Mouse (Mus musculus) G1E (cell line): ENCODE measurements around the gene Gm49336.

Experiments used
- CTCF ChIP-seq: IDR thresholded peaks from 2 replicates; pipeline ENCODE4 v1.5.1; 2012; ENCODE audit warnings: low read depth, low read length, inconsistent platforms, mixed read lengths
- GATA1 ChIP-seq: IDR thresholded peaks from 2 replicates; pipeline ENCODE4 v1.6.1; 2012; ENCODE audit warnings: borderline replicate concordance, low read length, inconsistent platforms, mixed read lengths
- GATA2 ChIP-seq: IDR thresholded peaks from 2 replicates; pipeline ENCODE4 v1.6.1; 2012; ENCODE audit warnings: low read depth, low read length, inconsistent platforms, borderline replicate concordance
- POLR2AphosphoS5 ChIP-seq: IDR thresholded peaks from 2 replicates; pipeline ENCODE4 v1.6.1; 2012; ENCODE audit warnings: low read depth, low read length, inconsistent platforms; ENCODE audit not compliant: insufficient replicate concordance
- TAL1 ChIP-seq: conservative IDR thresholded peaks from 2 replicates; pipeline ENCODE4 v1.6.1; 2012; ENCODE audit warnings: low read depth, low read length, inconsistent platforms, mixed read lengths

DNA sequence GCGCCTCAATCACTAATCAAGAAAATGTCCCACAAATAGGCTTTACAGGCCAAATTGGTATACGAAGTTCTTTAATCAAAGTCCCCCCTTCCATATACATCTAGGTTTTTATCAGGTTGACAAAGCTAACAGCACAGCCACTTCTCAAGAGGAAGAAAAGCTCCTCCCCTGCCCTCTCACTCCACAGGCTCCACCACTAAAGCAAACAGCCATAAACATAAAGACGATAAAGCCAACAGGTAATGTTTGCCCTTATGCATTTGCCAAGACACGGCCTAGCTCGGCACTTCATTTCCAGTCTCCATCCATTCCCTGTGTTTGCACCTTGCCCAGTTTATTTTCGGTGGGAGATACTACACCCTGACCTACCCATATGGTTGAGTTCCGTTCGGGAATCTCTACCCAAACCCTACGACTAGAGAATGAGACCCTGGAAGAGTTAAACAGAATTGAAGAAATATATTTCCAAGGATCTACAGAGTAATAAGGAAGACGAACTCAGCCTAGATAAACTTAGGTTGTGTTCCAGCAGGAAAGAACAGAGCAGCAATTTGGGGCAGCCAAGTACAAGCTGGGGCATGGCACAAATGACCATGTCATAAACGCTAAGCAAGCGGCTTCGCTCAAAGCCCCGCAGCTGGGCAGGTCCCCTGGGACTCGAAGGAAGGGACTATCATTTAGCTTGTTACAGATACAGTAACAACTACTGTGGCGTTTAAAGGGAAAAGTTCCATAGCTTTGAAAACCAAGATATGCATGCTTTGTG is 80.3 kb downstream of the Gm49336 start:
- TF ChIP-seq CTCF (no peak), TAL1 (no peak), GATA2 (no peak), GATA1 (no peak), POLR2AphosphoS5 (no peak)
